Mouse (Mus musculus): ENCODE measurements around the gene Lce6a. TPM values are rescaled to one million over a fixed set of nuclear protein-coding genes. Genes with fewer than 3 reads are reported as not detected.

The Lce6a gene
- polyA plus RNA-seq, 1 experiment from 2014 or later: not detected

GRCm38 (mm10) chr3:92598429-92598828 lies 23.0 kb downstream of the Lce6a start:
- DNase-seq: no peak
- Histone ChIP-seq H3K27ac (ENCODE audit: low read depth) (no peak overlapping the region), H3K4me3 (ENCODE audit: low read depth, low read length) (no peak overlapping the region), H3K27me3 (ENCODE audit: insufficient read depth, low read length) (no peaks in the 10 kb centered on the region), H3K4me1 (ENCODE audit: insufficient read depth) (no peaks in the 10 kb centered on the region), H3K4me2 (ENCODE audit: low read depth, low read length) (no peak overlapping the region), H3K36me3 (replicated peaks; ENCODE audit: insufficient read depth, low read length) (no peaks in the 10 kb centered on the region), H3K9me3 (ENCODE audit: low read length) (peaks cover 3% of the 10 kb centered on the region; the same call in 1 of the 2 replicates), H3K9ac (replicated peaks) (no peak overlapping the region)
- TF ChIP-seq CTCF (IDR thresholded peaks at IDR 0.05; ENCODE audit: low read depth) (no peak), EP300 (IDR thresholded peaks at IDR 0.05; ENCODE audit: low read depth) (no peak)
- 81% methylated on average over 2 of the region's 2 CpGs for WGBS (ENCODE audit: insufficient replicate concordance)
- ATAC-seq: no peak

- DNase-seq (no peak), ATAC-seq (0 out of 2 replicates have a peak, but pooled peaks have one; percentile 23)
- 71% methylated on average over 1 of the region's 1 CpGs for WGBS (ENCODE audit: insufficient replicate concordance)
- TF ChIP-seq EP300 (IDR thresholded peaks at IDR 0.05; ENCODE audit: low read depth): no peak
- TF ChIP-seq CTCF (IDR thresholded peaks at IDR 0.05; ENCODE audit: low read depth): no peak
- H3K9me3 ChIP-seq (ENCODE audit: low read length): no peaks in the 10 kb centered on the region
- H3K36me3 ChIP-seq (replicated peaks; ENCODE audit: insufficient read depth, low read length): no peaks in the 10 kb centered on the region
- peak within 1 kb of the TSS; percentile 13; the same call in 1 of the 2 replicates for H3K4me2 ChIP-seq (ENCODE audit: low read depth, low read length)
- H3K4me3 ChIP-seq (ENCODE audit: low read depth, low read length): no peak within 1 kb of the TSS
- peaks cover 6% of the 10 kb centered on the region; the same call in 1 of the 2 replicates for H3K4me1 ChIP-seq (ENCODE audit: insufficient read depth)
- H3K9ac ChIP-seq (replicated peaks): no peak within 1 kb of the TSS
- H3K27me3 ChIP-seq (ENCODE audit: insufficient read depth, low read length): no peaks in the 10 kb centered on the region
- H3K27ac ChIP-seq (ENCODE audit: low read depth): no peak within 1 kb of the TSS
Measured at GRCm38 (mm10) chr3:92588858-92589257, 32.6 kb downstream of the Lce6a start, which contains the start of gene Smcp. Gene Smcp, minus strand, starts transcription at chr3:92588997.

GRCm38 (mm10) chr3:92587190-92587589 lies 34.3 kb downstream of the Lce6a start:
- Histone ChIP-seq H3K27me3 (ENCODE audit: insufficient read depth, low read length) (no peaks in the 10 kb centered on the region), H3K4me3 (ENCODE audit: low read depth, low read length) (no peak overlapping the region), H3K9me3 (ENCODE audit: low read length) (no peaks in the 10 kb centered on the region), H3K9ac (replicated peaks) (no peak overlapping the region), H3K4me1 (ENCODE audit: insufficient read depth) (peaks cover 6% of the 10 kb centered on the region; the same call in 1 of the 2 replicates), H3K4me2 (ENCODE audit: low read depth, low read length) (0 out of 2 replicates have a peak overlapping the region, but pooled peaks have one; percentile 6), H3K27ac (ENCODE audit: low read depth) (no peak overlapping the region), H3K36me3 (replicated peaks; ENCODE audit: insufficient read depth, low read length) (no peaks in the 10 kb centered on the region)
- ATAC-seq (peak; percentile 76), DNase-seq (no peak)
- WGBS (ENCODE audit: insufficient replicate concordance): 50% methylated on average over 3 of the region's 3 CpGs
- no peak for TF ChIP-seq EP300 (IDR thresholded peaks at IDR 0.05; ENCODE audit: low read depth)
- no peak for TF ChIP-seq CTCF (IDR thresholded peaks at IDR 0.05; ENCODE audit: low read depth)

- H3K9ac ChIP-seq (replicated peaks): no peak overlapping the region
- 46% methylated on average over 1 of the region's 1 CpGs for WGBS (ENCODE audit: insufficient replicate concordance)
- TF ChIP-seq EP300 (IDR thresholded peaks at IDR 0.05; ENCODE audit: low read depth): no peak
- H3K36me3 ChIP-seq (replicated peaks; ENCODE audit: insufficient read depth, low read length): no peaks in the 10 kb centered on the region
- ATAC-seq: no peak
- no peak overlapping the region for H3K27ac ChIP-seq (ENCODE audit: low read depth)
- no peak overlapping the region for H3K4me2 ChIP-seq (ENCODE audit: low read depth, low read length)
- no peak overlapping the region for H3K4me3 ChIP-seq (ENCODE audit: low read depth, low read length)
- H3K27me3 ChIP-seq (ENCODE audit: insufficient read depth, low read length): no peaks in the 10 kb centered on the region
- H3K4me1 ChIP-seq (ENCODE audit: insufficient read depth): peaks cover 6% of the 10 kb centered on the region; the same call in 1 of the 2 replicates
- no peak for DNase-seq
- no peaks in the 10 kb centered on the region for H3K9me3 ChIP-seq (ENCODE audit: low read length)
Measured at GRCm38 (mm10) chr3:92585055-92585454, 36.4 kb downstream of the Lce6a start.

GRCm38 (mm10) chr3:92583164-92583826 lies 38.2 kb downstream of the Lce6a start:
- no peak overlapping the region for H3K27ac ChIP-seq (ENCODE audit: low read depth)
- H3K4me3 ChIP-seq (ENCODE audit: low read depth, low read length): no peak overlapping the region
- H3K4me1 ChIP-seq (ENCODE audit: insufficient read depth): 0 out of 2 replicates have a peak, but pooled peaks cover 8% of the 10 kb centered on the region
- H3K36me3 ChIP-seq (replicated peaks; ENCODE audit: insufficient read depth, low read length): no peaks in the 10 kb centered on the region
- no peak overlapping the region for H3K9ac ChIP-seq (replicated peaks)
- 65% methylated on average over 3 of the region's 3 CpGs for WGBS (ENCODE audit: insufficient replicate concordance)
- no peak for TF ChIP-seq CTCF (IDR thresholded peaks at IDR 0.05; ENCODE audit: low read depth)
- TF ChIP-seq EP300 (IDR thresholded peaks at IDR 0.05; ENCODE audit: low read depth): no peak
- ATAC-seq: no peak
- H3K9me3 ChIP-seq (ENCODE audit: low read length): no peaks in the 10 kb centered on the region
- no peak for DNase-seq
- H3K4me2 ChIP-seq (ENCODE audit: low read depth, low read length): no peak overlapping the region
- H3K27me3 ChIP-seq (ENCODE audit: insufficient read depth, low read length): no peaks in the 10 kb centered on the region

- no peak for ATAC-seq
- 76% methylated on average over 1 of the region's 1 CpGs for WGBS (ENCODE audit: insufficient replicate concordance)
Measured at GRCm38 (mm10) chr3:92579508-92579907, 42.0 kb downstream of the Lce6a start.

More at GRCm38 (mm10) chr3:92579508-92579907, 42.0 kb downstream of the Lce6a start:
- Histone ChIP-seq H3K36me3 (replicated peaks; ENCODE audit: insufficient read depth, low read length) (no peaks in the 10 kb centered on the region), H3K27ac (ENCODE audit: low read depth) (no peak overlapping the region), H3K4me1 (ENCODE audit: insufficient read depth) (peaks cover 4% of the 10 kb centered on the region; the same call in 1 of the 2 replicates), H3K4me3 (ENCODE audit: low read depth, low read length) (no peak overlapping the region), H3K27me3 (ENCODE audit: insufficient read depth, low read length) (no peaks in the 10 kb centered on the region), H3K9ac (replicated peaks) (no peak overlapping the region), H3K4me2 (ENCODE audit: low read depth, low read length) (no peak overlapping the region), H3K9me3 (ENCODE audit: low read length) (no peaks in the 10 kb centered on the region)
- TF ChIP-seq CTCF (IDR thresholded peaks at IDR 0.05; ENCODE audit: low read depth) (no peak), EP300 (IDR thresholded peaks at IDR 0.05; ENCODE audit: low read depth) (no peak)
- no peak for DNase-seq
